Mouse (Mus musculus) embryonic facial prominence, embryonic 15.5 days (tissue): Measurements from ENCODE around the gene Mxd4. TPM values are rescaled to one million over a fixed set of nuclear protein-coding genes. Genes with fewer than 3 reads are reported as not detected.

Experiments
- ATAC-seq: fragments of 200-750 bp; cut with Nextera tagmentation; 2 replicates; pipeline ENCODE4 v1.8.0; 2017; ENCODE audit warnings: low read depth, moderate TSS enrichment; ENCODE audit not compliant: insufficient number of reproducible peaks, low FRiP score, low TSS enrichment
- H3K27ac ChIP-seq: fragments of 300-500 bp; sonication (generic); replicated peaks from 2 replicates; pipeline ENCODE4 v1.5.1; 2015; ENCODE audit warnings: mild to moderate bottlenecking, inconsistent platforms
- H3K27me3 ChIP-seq: fragments of 300-500 bp; sonication (generic); 2 replicates; pipeline ENCODE4 v1.6.1; 2015; ENCODE audit warnings: inconsistent platforms
- H3K36me3 ChIP-seq: fragments of 300-500 bp; sonication (generic); 2 replicates; pipeline ENCODE4 v1.6.1; 2015; ENCODE audit warnings: mild to moderate bottlenecking, inconsistent platforms
- H3K4me1 ChIP-seq: fragments of 300-500 bp; sonication (generic); 2 replicates; pipeline ENCODE4 v1.6.1; 2015; ENCODE audit warnings: inconsistent platforms
- H3K4me2 ChIP-seq: fragments of 300-500 bp; sonication (generic); replicated peaks from 2 replicates; pipeline ENCODE4 v1.6.1; 2015; ENCODE audit warnings: mild to moderate bottlenecking, inconsistent platforms
- H3K4me3 ChIP-seq: fragments of 300-500 bp; sonication (generic); replicated peaks from 2 replicates; pipeline ENCODE4 v1.5.1; 2015; ENCODE audit warnings: mild to moderate bottlenecking, inconsistent platforms
- H3K9ac ChIP-seq: fragments of 300-500 bp; sonication (generic); 2 replicates; pipeline ENCODE4 v1.6.1; 2015; ENCODE audit warnings: inconsistent platforms
- H3K9me3 ChIP-seq: fragments of 300-500 bp; sonication (generic); replicated peaks from 2 replicates; pipeline ENCODE4 v1.6.1; 2016; ENCODE audit warnings: inconsistent platforms
- WGBS: fragments of 180-500 bp; shearing (Covaris S2); methylation state at CpG from one replicate; pipeline ENCODE4 v1.1.7; 2015; 5-methylcytosine and 5-hydroxymethylcytosine counted together
- polyA plus RNA-seq: library from polyadenylated mRNA; unstranded; fragments of >200 nt; fragmentation: Nextera tagmentation; extraction: Ambion mirVana; gene quantifications from 2 replicates; pipeline ENCODE4 v1.2.1, GENCODE M21; 2015

Mxd4 gene
- polyA plus RNA-seq, 1 experiment from 2014 or later, result 43.1 TPM

- Histone ChIP-seq H3K27me3 (no peaks in the 10 kb centered on the region), H3K4me1 (peaks cover 55% of the 10 kb centered on the region), H3K27ac (no peak overlapping the region), H3K9ac (no peak overlapping the region), H3K9me3 (no peaks in the 10 kb centered on the region), H3K36me3 (peaks cover 31% of the 10 kb centered on the region), H3K4me2 (no peak overlapping the region), H3K4me3 (no peak overlapping the region)
- no peak for ATAC-seq
- 93% methylated on average over 3 of the region's 3 CpGs for WGBS
Observed at GRCm38 (mm10) chr5:34183976-34184375, 3.5 kb downstream of the Mxd4 start.

- peaks cover 48% of the 10 kb centered on the region for H3K4me1 ChIP-seq
- no peak for ATAC-seq
- H3K27ac ChIP-seq, result no peak overlapping the region
- H3K9ac ChIP-seq, result no peak overlapping the region
- H3K4me3 ChIP-seq, result no peak overlapping the region
- WGBS, result 65% methylated on average over 5 of the region's 5 CpGs
- no peak overlapping the region for H3K4me2 ChIP-seq
- H3K27me3 ChIP-seq, result no peaks in the 10 kb centered on the region
- H3K36me3 ChIP-seq, result peaks cover 37% of the 10 kb centered on the region
- no peaks in the 10 kb centered on the region for H3K9me3 ChIP-seq
Observed at GRCm38 (mm10) chr5:34183156-34183880, 4.2 kb downstream of the Mxd4 start.

- Histone ChIP-seq H3K4me1 (peaks cover 45% of the 10 kb centered on the region), H3K4me2 (no peak overlapping the region), H3K27ac (no peak overlapping the region), H3K4me3 (no peak overlapping the region), H3K9me3 (no peaks in the 10 kb centered on the region), H3K36me3 (peaks cover 44% of the 10 kb centered on the region), H3K9ac (no peak overlapping the region), H3K27me3 (no peaks in the 10 kb centered on the region)
- ATAC-seq, result no peak
- 65% methylated on average over 3 of the region's 3 CpGs for WGBS
Observed at GRCm38 (mm10) chr5:34182486-34182885, 5.0 kb downstream of the Mxd4 start.

- Histone ChIP-seq H3K36me3 (peaks cover 78% of the 10 kb centered on the region), H3K27me3 (no peaks in the 10 kb centered on the region), H3K9ac (no peak overlapping the region), H3K9me3 (no peaks in the 10 kb centered on the region), H3K27ac (no peak overlapping the region), H3K4me1 (peaks cover 8% of the 10 kb centered on the region; the same call in 1 of the 2 replicates), H3K4me3 (no peak overlapping the region), H3K4me2 (no peak overlapping the region)
- WGBS, result 89% methylated on average over 4 of the region's 4 CpGs
- no peak for ATAC-seq
Observed at GRCm38 (mm10) chr5:34177821-34178220, 9.7 kb downstream of the Mxd4 start.

GRCm38 (mm10) chr5:34177091-34177490 lies 10.4 kb downstream of the Mxd4 start:
- no peaks in the 10 kb centered on the region for H3K9me3 ChIP-seq
- ATAC-seq, result no peak; the same call in 1 of the 2 replicates
- 88% methylated on average over 2 of the region's 2 CpGs for WGBS

GRCm38 (mm10) chr5:34176691-34177090 lies 10.8 kb downstream of the Mxd4 start:
- Histone ChIP-seq H3K4me3 (no peak overlapping the region), H3K9me3 (no peaks in the 10 kb centered on the region), H3K27ac (no peak overlapping the region), H3K27me3 (no peaks in the 10 kb centered on the region), H3K36me3 (peaks cover 74% of the 10 kb centered on the region), H3K4me2 (no peak overlapping the region), H3K9ac (no peak overlapping the region), H3K4me1 (no peaks in the 10 kb centered on the region; the same call in 1 of the 2 replicates)
- ATAC-seq, result no peak
- 75% methylated on average over 10 of the region's 10 CpGs for WGBS

More at GRCm38 (mm10) chr5:34177091-34177490, 10.4 kb downstream of the Mxd4 start:
- Histone ChIP-seq H3K27ac (no peak overlapping the region), H3K36me3 (peaks cover 75% of the 10 kb centered on the region), H3K9ac (no peak overlapping the region), H3K4me3 (no peak overlapping the region), H3K4me2 (no peak overlapping the region), H3K27me3 (no peaks in the 10 kb centered on the region), H3K4me1 (peaks cover 4% of the 10 kb centered on the region; the same call in 1 of the 2 replicates)

GRCm38 (mm10) chr5:34175403-34175694 lies 12.2 kb downstream of the Mxd4 start:
- Histone ChIP-seq H3K4me3 (no peak overlapping the region), H3K9ac (no peak overlapping the region), H3K36me3 (peaks cover 71% of the 10 kb centered on the region), H3K4me2 (no peak overlapping the region), H3K27me3 (no peaks in the 10 kb centered on the region), H3K4me1 (no peaks in the 10 kb centered on the region), H3K9me3 (no peaks in the 10 kb centered on the region), H3K27ac (no peak overlapping the region)
- no peak for ATAC-seq
- 34% methylated on average over 5 of the region's 5 CpGs for WGBS

- Histone ChIP-seq H3K27ac (no peak overlapping the region), H3K36me3 (peaks cover 66% of the 10 kb centered on the region), H3K4me2 (no peak overlapping the region), H3K9ac (no peak overlapping the region), H3K4me1 (0 out of 2 replicates have a peak, but pooled peaks cover 3% of the 10 kb centered on the region), H3K4me3 (no peak overlapping the region), H3K9me3 (no peaks in the 10 kb centered on the region), H3K27me3 (no peaks in the 10 kb centered on the region)
- no peak for ATAC-seq
- WGBS, result 69% methylated on average over 5 of the region's 5 CpGs
Observed at GRCm38 (mm10) chr5:34174550-34175402, 12.7 kb downstream of the Mxd4 start.

GRCm38 (mm10) chr5:34174021-34174420 lies 13.5 kb downstream of the Mxd4 start:
- Histone ChIP-seq H3K27me3 (no peaks in the 10 kb centered on the region), H3K4me2 (no peak overlapping the region), H3K4me3 (no peak overlapping the region), H3K36me3 (peaks cover 61% of the 10 kb centered on the region), H3K9ac (no peak overlapping the region), H3K27ac (no peak overlapping the region), H3K9me3 (no peaks in the 10 kb centered on the region), H3K4me1 (0 out of 2 replicates have a peak, but pooled peaks cover 4% of the 10 kb centered on the region)
- ATAC-seq, result no peak
- WGBS, result 65% methylated on average over 2 of the region's 2 CpGs

GRCm38 (mm10) chr5:34170726-34171125 lies 16.8 kb downstream of the Mxd4 start:
- Histone ChIP-seq H3K27me3 (no peaks in the 10 kb centered on the region), H3K27ac (peak overlapping the region; percentile 58; the same call in 1 of the 2 replicates), H3K4me1 (0 out of 2 replicates have a peak, but pooled peaks cover 4% of the 10 kb centered on the region), H3K9ac (no peak overlapping the region), H3K9me3 (no peaks in the 10 kb centered on the region), H3K4me3 (no peak overlapping the region), H3K4me2 (no peak overlapping the region), H3K36me3 (peaks cover 31% of the 10 kb centered on the region)
- WGBS, result 52% methylated on average over 4 of the region's 4 CpGs
- ATAC-seq, result no peak

GRCm38 (mm10) chr5:34169954-34170353 lies 17.6 kb downstream of the Mxd4 start:
- no peaks in the 10 kb centered on the region for H3K9me3 ChIP-seq
- peak overlapping the region; percentile 82 for H3K4me3 ChIP-seq
- ATAC-seq, result no peak
- peak overlapping the region; percentile 4 for H3K9ac ChIP-seq
- peak overlapping the region; percentile 77 for H3K27ac ChIP-seq
- H3K4me1 ChIP-seq, result 0 out of 2 replicates have a peak, but pooled peaks cover 4% of the 10 kb centered on the region
- H3K4me2 ChIP-seq, result peak overlapping the region; percentile 50
- peaks cover 24% of the 10 kb centered on the region for H3K36me3 ChIP-seq
- no peaks in the 10 kb centered on the region for H3K27me3 ChIP-seq
- WGBS, result 76% methylated on average over 3 of the region's 3 CpGs
